Mouse (Mus musculus): ENCODE measurements at regions not wholly inside any gene's neighbourhood (a gene's known extent, or its start where the extent isn't known, plus 50 kb on each side); places are given as distances from the start of the nearest gene placed in this dataset.

DNA sequence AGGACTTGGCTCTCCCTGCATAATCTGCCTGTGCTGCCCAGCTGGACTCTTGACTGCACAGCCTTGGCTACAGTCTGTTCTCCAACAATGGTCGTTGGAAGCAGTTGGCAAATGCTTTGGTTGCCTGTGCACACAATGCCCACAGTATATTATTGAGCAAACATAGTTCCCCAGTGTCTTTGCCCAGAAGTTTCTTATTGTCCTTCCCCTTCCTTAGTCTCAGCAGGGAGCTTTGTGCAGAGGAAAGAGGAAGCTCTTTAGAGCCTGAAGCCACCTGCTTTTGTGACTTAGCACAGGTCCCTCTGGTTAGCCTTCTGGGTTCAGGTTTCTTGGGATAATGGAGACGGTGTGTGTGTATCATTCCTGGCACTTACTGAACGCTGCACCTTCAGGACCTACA lies 80.9 kb upstream of the Id2 start:
- TF ChIP-seq CTCF (IDR thresholded peaks at IDR 0.05; ENCODE audit: borderline replicate concordance, insufficient read depth, low read depth, low read length) (no peak), POLR2A (IDR thresholded peaks at IDR 0.05; ENCODE audit: borderline replicate concordance, insufficient read depth, low read length) (no peak)
